Mouse (Mus musculus) E14TG2a.4 (cell line): Measurements from ENCODE around the gene Dnase2a.

Experiments used
- CTCF ChIP-seq: conservative IDR thresholded peaks from 2 replicates; pipeline ENCODE4 v1.5.1; 2014; ENCODE audit warnings: low read length
- NANOG ChIP-seq: IDR thresholded peaks from 2 replicates; pipeline ENCODE4 v1.6.1; 2014; ENCODE audit warnings: borderline replicate concordance, low read length, mixed read lengths

DNA sequence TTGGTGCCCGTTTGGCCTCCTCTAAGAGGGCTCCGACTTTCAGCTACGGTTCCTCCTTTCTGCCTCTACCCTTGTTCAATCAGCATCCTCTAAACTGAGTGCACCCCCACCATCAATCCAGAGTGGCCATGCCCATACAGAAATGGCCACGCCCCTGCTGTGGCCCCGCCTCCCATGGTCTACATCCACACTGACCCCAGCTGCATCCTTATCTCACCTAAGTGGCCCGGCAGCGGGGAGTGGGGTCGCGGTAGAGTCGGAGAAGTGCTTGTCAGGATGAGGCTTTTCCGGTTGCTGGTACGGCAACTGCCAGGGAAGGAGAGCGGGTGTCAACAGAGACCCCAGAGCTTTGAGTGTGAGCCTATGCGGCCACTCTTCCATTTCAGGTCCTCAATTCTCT lies 27.1 kb downstream of the Dnase2a start:
- TF ChIP-seq CTCF (no peak), NANOG (no peak)
